Mouse (Mus musculus) olfactory bulb, adult 2 months (tissue): ENCODE data around the gene Rac3. TPM values are rescaled to one million over a fixed set of nuclear protein-coding genes. Genes with fewer than 3 reads are reported as not detected.

Experiments used
- H3K27ac ChIP-seq: fragments of 200-500 bp; 2 replicates; pipeline ENCODE4 v1.5.1; 2012; ENCODE audit warnings: low read depth, low read length; ENCODE audit not compliant: insufficient read depth
- H3K4me1 ChIP-seq: fragments of 200-500 bp; 2 replicates; pipeline ENCODE4 v1.6.1; 2012; ENCODE audit warnings: low read length; ENCODE audit not compliant: control insufficient read depth, insufficient read depth
- H3K4me3 ChIP-seq: fragments of 200-500 bp; 2 replicates; pipeline ENCODE4 v1.5.1; 2012; ENCODE audit warnings: mild to moderate bottlenecking, low read depth, low read length, moderate library complexity; ENCODE audit not compliant: insufficient read depth
- CTCF ChIP-seq: fragments of 200-500 bp; IDR thresholded peaks from 2 replicates; pipeline ENCODE4 v1.5.1; 2012; ENCODE audit warnings: low read depth, mild to moderate bottlenecking, low read length, moderate library complexity; ENCODE audit not compliant: insufficient read depth
- POLR2A ChIP-seq: fragments of 200-500 bp; IDR thresholded peaks from 2 replicates; pipeline ENCODE4 v1.6.1; 2012; ENCODE audit warnings: mild to moderate bottlenecking, low read depth, low read length, moderate library complexity; ENCODE audit not compliant: insufficient read depth
- WGBS: fragments of 180-500 bp; shearing (Covaris S2); methylation state at CpG from one replicate; pipeline ENCODE4 v1.1.7; 2018; 5-methylcytosine and 5-hydroxymethylcytosine counted together
- polyA plus RNA-seq: library from polyadenylated mRNA; stranded (reverse); fragments of >200 nt; gene quantifications from 2 replicates; pipeline ENCODE4 v1.2.4, GENCODE M21; 2012; ENCODE audit warnings: low replicate concordance; ENCODE audit not compliant: missing spikeins, insufficient read depth, insufficient read length

Gene Rac3
- polyA plus RNA-seq, 1 experiment: not detected

DNA sequence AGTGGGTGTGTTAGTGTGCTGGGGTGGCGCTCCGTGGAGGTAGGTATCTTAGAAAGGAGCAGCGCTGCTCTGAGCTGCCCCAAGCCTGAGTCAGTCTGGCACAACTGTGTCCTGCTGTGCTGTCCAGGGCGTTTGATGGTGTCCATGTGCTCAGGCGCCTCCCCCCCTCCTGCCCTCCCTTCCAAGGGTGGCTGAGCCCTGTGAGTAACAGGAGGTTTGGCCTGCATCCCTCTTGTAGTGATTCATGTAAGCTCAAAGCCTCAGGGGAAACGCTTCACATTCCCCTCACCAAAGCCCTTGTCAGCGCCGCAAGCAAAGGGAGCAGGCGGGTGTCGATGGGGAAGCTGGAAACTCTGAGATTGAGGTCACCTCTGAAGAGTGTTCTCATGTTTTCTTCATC lies 23.5 kb upstream of the Rac3 start:
- H3K27ac ChIP-seq: no peak overlapping the region
- TF ChIP-seq POLR2A (no peak), CTCF (no peak)
- no peak overlapping the region for H3K4me3 ChIP-seq
- H3K4me1 ChIP-seq: peaks cover 13% of the 10 kb centered on the region
- WGBS: 36% methylated on average over 10 of the region's 10 CpGs

DNA sequence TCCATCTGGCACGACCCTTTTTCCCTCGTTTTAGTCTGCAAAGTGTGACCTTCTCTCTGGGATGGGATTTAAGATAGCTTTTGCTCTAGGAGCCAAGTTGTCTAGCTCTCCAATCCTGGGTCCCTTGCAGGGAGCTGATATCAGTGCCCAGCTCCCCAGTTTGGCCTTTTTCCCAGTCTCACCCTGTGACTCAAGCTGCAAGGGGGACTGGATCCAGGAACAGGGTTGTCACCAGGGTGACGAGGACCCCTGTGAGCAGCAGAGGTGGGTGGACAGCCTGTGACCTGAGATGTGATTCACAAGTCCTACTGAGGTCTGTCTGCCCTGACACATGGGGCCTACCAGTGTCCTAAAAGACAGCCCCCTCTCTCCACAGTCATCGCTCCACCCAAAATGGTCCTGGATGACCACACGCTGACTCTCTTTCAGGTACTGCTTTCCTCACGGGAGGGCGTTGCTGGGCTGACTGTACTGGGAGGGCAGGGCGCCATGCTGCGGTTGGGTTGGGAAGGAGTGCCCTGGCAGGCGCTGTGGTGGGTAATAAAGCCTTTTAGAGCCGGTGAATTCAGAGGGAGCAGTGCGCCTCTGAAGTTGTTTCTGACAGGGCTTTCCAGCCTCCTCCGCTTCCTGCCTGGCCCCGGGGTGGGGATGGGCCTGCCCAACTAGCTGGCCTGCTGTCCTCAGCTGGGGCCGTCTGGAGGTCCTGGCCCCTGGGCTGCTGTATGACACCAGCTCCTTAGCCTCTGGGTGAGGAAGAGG lies 17.4 kb upstream of the Rac3 start:
- TF ChIP-seq CTCF (no peak), POLR2A (no peak)
- H3K4me3 ChIP-seq: no peak overlapping the region
- H3K4me1 ChIP-seq: peaks cover 23% of the 10 kb centered on the region
- 0 out of 2 replicates have a peak overlapping the region, but pooled peaks have one; percentile 16 for H3K27ac ChIP-seq
- WGBS: 46% methylated on average over 15 of the region's 15 CpGs

DNA sequence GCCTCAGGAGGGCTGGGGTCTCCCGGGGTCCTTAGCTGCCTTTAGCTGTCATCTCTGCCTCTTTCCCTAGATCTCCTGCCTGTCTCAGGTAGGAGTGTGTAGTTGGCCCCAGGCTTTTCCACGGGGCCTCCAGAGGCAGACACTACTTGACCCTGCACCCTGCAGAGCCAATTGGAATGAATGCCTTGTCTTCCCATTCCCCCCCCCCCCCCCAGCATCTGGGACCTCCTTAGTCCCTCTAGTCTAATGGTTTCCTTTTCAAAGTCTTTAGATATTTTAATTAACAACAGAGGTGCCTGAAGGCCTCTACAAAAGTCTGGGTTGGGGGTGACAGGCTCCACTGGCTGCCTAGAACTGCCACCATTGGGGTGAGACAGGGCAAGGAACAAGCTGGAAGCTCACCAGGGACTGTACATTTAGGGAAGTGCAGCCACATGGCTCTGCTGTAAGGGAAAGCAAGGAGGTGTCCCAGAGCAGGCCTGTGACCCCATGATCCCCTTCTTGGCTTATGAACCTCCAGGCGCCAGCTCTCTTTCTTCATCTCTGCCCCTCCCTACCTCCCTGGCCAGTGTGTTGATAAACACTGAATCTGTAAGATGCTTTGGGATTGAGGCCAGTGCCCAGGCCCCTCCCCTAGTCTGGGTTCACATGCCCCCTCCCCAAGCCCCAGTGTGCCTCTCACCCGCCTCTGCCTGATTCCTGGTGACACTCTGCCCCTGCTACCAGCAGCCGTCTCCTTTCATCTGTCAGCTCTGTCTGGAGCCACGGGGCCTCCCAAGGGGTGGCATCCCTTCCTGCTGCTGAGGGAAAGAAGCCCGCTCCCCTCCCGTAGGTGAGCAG lies 16.6 kb upstream of the Rac3 start:
- no peak overlapping the region for H3K4me3 ChIP-seq
- H3K4me1 ChIP-seq: peaks cover 23% of the 10 kb centered on the region
- TF ChIP-seq POLR2A (no peak), CTCF (no peak)
- WGBS: 46% methylated on average over 8 of the region's 8 CpGs
- no peak overlapping the region for H3K27ac ChIP-seq

DNA sequence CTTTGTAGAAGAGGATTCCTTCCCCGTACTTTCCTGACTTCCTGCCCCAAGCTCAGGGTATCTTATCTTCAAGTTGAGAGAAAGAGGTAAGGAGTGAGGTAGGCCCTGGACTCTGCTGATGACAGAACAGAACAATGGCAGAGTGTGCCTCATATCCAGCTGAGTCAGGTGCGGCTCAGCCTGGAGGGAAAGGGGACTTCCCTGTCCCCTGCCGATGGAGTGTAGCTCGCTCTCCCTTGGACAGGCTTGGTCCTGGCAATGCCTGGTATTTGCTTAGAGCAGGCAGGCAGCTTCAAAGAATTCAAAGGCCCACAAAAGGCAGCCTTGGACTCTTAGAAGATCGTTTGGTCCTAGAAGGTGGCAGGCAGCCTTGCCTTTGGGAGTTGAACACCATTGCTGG lies 15.2 kb upstream of the Rac3 start:
- WGBS: 72% methylated on average over 5 of the region's 5 CpGs
- peaks cover 21% of the 10 kb centered on the region for H3K4me1 ChIP-seq
- no peak overlapping the region for H3K4me3 ChIP-seq
- no peak overlapping the region for H3K27ac ChIP-seq
- no peak for TF ChIP-seq CTCF
- TF ChIP-seq POLR2A: no peak

DNA sequence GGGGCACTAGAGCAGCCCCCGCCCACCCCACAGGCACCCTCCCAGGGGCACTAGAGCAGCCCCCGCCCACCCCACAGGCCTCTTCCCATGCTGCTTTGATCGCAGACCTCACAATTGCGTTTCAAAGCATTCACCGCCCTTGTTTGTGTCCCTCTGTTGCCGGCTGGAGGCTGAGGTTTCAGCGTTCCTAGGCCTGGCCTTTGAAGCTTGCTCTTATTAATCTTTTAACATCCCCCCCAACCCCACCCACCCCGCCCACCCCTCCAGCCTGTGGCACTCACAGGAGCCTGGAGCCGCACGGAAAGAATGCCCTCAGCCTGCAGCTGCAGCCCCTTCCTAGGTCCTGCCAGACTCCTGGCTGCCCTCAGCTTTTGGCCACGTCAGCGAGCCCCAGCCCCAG lies 14.0 kb upstream of the Rac3 start:
- Histone ChIP-seq H3K4me1 (peaks cover 21% of the 10 kb centered on the region), H3K27ac (no peak overlapping the region), H3K4me3 (no peak overlapping the region)
- WGBS: 27% methylated on average over 12 of the region's 12 CpGs
- TF ChIP-seq CTCF (no peak), POLR2A (no peak)

DNA sequence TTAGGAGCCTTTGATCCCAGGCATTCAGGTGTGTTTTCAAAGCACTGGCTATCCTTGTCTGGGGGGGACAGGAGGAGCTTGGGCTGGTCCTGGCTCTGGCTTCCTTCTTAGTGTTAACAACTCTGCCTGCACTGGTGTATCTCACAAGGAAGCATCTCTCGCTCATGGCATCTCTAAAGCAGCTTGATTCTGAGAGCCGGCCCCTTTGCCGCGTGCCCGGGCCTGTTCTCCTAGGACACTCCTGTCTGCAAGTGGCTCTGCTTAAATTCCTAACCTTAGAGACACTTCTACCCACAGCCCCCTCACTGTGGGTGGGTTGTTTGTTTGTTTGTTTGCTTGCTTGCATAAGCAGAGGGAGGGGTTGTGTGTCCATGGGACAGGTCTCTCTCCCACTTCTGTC lies 13.3 kb upstream of the Rac3 start:
- 56% methylated on average over 5 of the region's 5 CpGs for WGBS
- H3K27ac ChIP-seq: no peak overlapping the region
- no peak overlapping the region for H3K4me3 ChIP-seq
- TF ChIP-seq POLR2A (no peak), CTCF (no peak)
- peaks cover 28% of the 10 kb centered on the region for H3K4me1 ChIP-seq

DNA sequence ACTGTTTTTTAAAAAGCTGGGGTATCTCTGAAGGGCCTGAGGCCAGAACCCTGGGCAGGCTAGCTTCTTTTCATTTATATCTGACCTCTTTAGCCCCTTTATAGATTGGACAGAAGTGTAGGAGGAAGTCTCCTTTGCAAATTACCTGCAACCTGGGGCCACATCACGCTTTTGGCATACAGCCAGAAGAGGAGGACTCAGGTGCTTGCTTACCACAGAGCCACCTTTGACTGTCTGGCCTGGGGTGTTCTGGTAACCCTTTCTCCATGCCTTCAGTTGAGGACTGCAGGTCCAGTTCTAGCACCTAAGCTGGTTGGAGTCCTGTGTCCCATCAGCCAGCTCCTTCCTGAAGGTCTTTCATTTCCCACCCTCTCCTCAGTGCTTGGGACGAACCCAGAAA lies 11.7 kb upstream of the Rac3 start:
- Histone ChIP-seq H3K4me3 (no peak overlapping the region), H3K4me1 (peaks cover 30% of the 10 kb centered on the region), H3K27ac (no peak overlapping the region)
- TF ChIP-seq CTCF: no peak
- TF ChIP-seq POLR2A: no peak
- 74% methylated on average over 2 of the region's 2 CpGs for WGBS

DNA sequence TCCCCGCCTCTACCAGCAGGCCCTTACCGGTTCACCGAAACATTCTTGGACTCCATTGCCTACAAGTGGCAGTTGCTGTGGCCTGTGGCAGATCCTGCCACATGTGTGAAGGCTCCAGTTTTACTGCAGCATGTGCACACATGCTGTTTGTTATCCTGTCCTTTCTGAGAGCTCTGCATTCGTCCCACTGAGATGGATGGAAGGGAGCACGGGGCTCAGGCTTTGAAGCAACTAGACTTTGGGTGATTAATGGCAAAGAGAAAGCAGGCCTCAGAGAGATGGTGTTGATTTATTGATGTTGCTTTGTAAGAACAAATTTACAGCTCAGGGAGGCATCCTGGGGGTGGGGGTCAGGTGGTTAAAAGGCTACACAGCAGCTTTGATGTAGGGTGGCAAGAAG lies 10.6 kb upstream of the Rac3 start:
- no peak overlapping the region for H3K4me3 ChIP-seq
- no peak overlapping the region for H3K27ac ChIP-seq
- TF ChIP-seq CTCF: no peak
- TF ChIP-seq POLR2A: no peak
- H3K4me1 ChIP-seq: peaks cover 26% of the 10 kb centered on the region
- 87% methylated on average over 5 of the region's 5 CpGs for WGBS

DNA sequence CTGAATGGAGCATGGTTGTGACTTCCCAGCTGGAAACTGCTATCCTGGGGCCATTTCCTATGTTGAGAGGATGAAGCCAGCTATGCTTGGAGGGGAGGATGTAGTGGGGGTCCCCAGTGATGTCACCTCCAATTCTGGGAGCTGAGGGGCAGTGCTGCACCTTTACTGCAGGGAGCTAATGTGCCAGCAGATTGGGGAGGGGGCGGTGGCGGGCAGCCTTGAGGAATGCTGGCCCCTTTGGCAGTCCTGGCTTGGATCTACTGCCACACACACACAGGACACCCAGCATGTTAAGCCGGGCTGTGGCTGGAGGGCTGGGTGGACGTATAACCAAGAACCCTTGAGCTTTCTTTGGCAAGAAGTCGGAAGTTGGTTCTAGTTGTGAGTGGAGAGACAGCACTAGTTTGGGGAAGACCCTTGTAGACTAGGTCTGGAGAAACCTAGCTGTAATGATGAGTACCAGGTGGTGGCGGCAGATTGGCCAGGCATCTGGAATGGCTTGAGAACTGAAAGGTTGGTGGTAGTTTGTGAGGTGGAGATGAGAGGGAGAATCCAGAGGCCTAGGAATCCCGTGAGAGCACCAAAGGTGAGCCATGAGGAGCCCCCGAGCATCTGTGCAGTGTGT lies 9.2 kb upstream of the Rac3 start:
- TF ChIP-seq CTCF: no peak
- TF ChIP-seq POLR2A: no peak
- no peak overlapping the region for H3K4me3 ChIP-seq
- H3K27ac ChIP-seq: no peak overlapping the region
- H3K4me1 ChIP-seq: peaks cover 23% of the 10 kb centered on the region
- WGBS: 62% methylated on average over 8 of the region's 8 CpGs
